Comparison of ENCODE assay signal across 9 mouse cellular contexts in genomic region chr2:62046421-62046845, GRCm38 (mm10). TPM values are rescaled to one million over a fixed set of nuclear protein-coding genes. Genes with fewer than 3 reads are reported as not detected.
A peak's percentile ranks its signal among the peaks of the same experiment; 100 is the strongest.
DNase-seq lines count a peak whose midpoint lies in the region; ATAC-seq and TF ChIP-seq lines count a peak whose summit lies in the region.
"Had no signal": no experiment of that assay in that cellular context is flagged by ENCODE, and none has a peak within 500 bp of the region (broad histone marks: within the 10 kb centered on the region; RNA-seq: fewer than 3 reads in every experiment).

Gene Slc4a10 (plus strand): TSS chr2:62046462.

- TF ChIP-seq CTCF in gastrocnemius, adult 2 months (IDR thresholded peaks at IDR 0.05): no peak

- WGBS in hindbrain, embryonic 10.5 days: 23% methylated on average over 10 of the region's 10 CpGs
- 33% methylated on average over 10 of the region's 10 CpGs for WGBS in neural tube, embryonic 11.5 days

- peaks cover 16% of the 10 kb centered on the region; the same call in 1 of the 2 replicates for H3K27me3 ChIP-seq in hindbrain, embryonic 10.5 days (ENCODE audit: insufficient read depth, poor library complexity, severe bottlenecking)
- H3K27me3 ChIP-seq in neural tube, embryonic 11.5 days (ENCODE audit: control insufficient read depth, insufficient read depth, low read length): no peaks in the 10 kb centered on the region

- no peak for DNase-seq in gastrocnemius, adult 2 months
- DNase-seq in gastrocnemius, postnatal 4 days (ENCODE audit: low spot score in 2 of 2): no peak
- peak; percentile 87 to 90 for DNase-seq in cerebellum, postnatal 14 days
- peak; percentile 7 for DNase-seq in hindbrain, embryonic 10.5 days (ENCODE audit: low spot score)
- DNase-seq in left cerebral cortex, adult 9 months (ENCODE audit: low spot score in 2 of 2): peak; percentile 19 to 76
- DNase-seq in neural tube, embryonic 11.5 days (ENCODE audit: low spot score): peak; percentile 36
- DNase-seq in gastrocnemius, postnatal 14 days: no peak

- peak within 1 kb of the TSS; percentile 61 for H3K4me2 ChIP-seq in neural tube, embryonic 11.5 days (ENCODE audit: low read depth)

- H3K4me3 ChIP-seq in gastrocnemius, adult 2 months: peak within 1 kb of the TSS; percentile 60
- peak within 1 kb of the TSS; percentile 59 for H3K4me3 ChIP-seq in hindbrain, embryonic 10.5 days
- H3K4me3 ChIP-seq in neural tube, embryonic 11.5 days (ENCODE audit: low read depth, low read length): peak within 1 kb of the TSS; percentile 29

- no peaks in the 10 kb centered on the region for H3K36me3 ChIP-seq in hindbrain, embryonic 10.5 days
- no peaks in the 10 kb centered on the region for H3K36me3 ChIP-seq in neural tube, embryonic 11.5 days (ENCODE audit: control insufficient read depth, insufficient read depth, low read length)

- H3K4me1 ChIP-seq in hindbrain, embryonic 10.5 days (replicated peaks): peaks cover 17% of the 10 kb centered on the region
- H3K4me1 ChIP-seq in neural tube, embryonic 11.5 days (ENCODE audit: control insufficient read depth, insufficient read depth, low read length): no peaks in the 10 kb centered on the region

- H3K9ac ChIP-seq in neural tube, embryonic 11.5 days (ENCODE audit: low read length): peak within 1 kb of the TSS; percentile 41

- H3K9me3 ChIP-seq in hindbrain, embryonic 10.5 days: no peaks in the 10 kb centered on the region
- no peaks in the 10 kb centered on the region for H3K9me3 ChIP-seq in neural tube, embryonic 11.5 days (ENCODE audit: control insufficient read depth, low read length)

- intact Hi-C loops in gastrocnemius, adult 2 months (cut with DNase I): no loop called here
- intact Hi-C loops in gastrocnemius, postnatal 14 days (cut with DNase I; ENCODE audit: low total_unique reads): no loop called here

- H3K27ac ChIP-seq in gastrocnemius, adult 2 months: no peak within 1 kb of the TSS
- H3K27ac ChIP-seq in hindbrain, embryonic 10.5 days: peak within 1 kb of the TSS; percentile 82
- no peak within 1 kb of the TSS for H3K27ac ChIP-seq in neural tube, embryonic 11.5 days (ENCODE audit: low read depth, low read length)

- ATAC-seq in neural tube, embryonic 11.5 days (ENCODE audit: insufficient read depth, low FRiP score, low TSS enrichment): peak; percentile 45; the same call in 1 of the 2 replicates
- ATAC-seq in granulocyte monocyte progenitor cell, adult 5-6 weeks (replicated peaks; ENCODE audit: poor library complexity, severe bottlenecking): no peak

RNA-seq across cellular contexts. Expression of gene Slc4a10, which starts in this region (rescaled TPM):
- total RNA-seq in gastrocnemius, adult 2 months (2021): 1 to 10 TPM in 1 of 2 experiments, under 1 TPM in 1; 0.20 to 1.2 TPM
- total RNA-seq in gastrocnemius, postnatal 4 days (2021): not detected
- 0.14 and 1.1 TPM in 2 replicates for polyA plus RNA-seq in hindbrain, embryonic 10.5 days (2016; fragmentation: Nextera tagmentation; extraction: Ambion mirVana)
- polyA plus RNA-seq in neural tube, embryonic 11.5 days (2014; fragmentation: Nextera tagmentation; extraction: Ambion mirVana): 0.22 and 0.52 TPM in 2 replicates
- under 1 TPM in 1 of 2 experiments, not detected in 1; 0.20 TPM for total RNA-seq in gastrocnemius, postnatal 14 days (2021)
- total RNA-seq in granulocyte monocyte progenitor cell, adult 5-6 weeks (2014; fragmentation: Nextera tagmentation): not detected in 2 replicates
- total RNA-seq in granulocyte monocyte progenitor cell, adult 5-6 weeks (2017): not detected in 2 replicates
- polyA plus RNA-seq: C2C12 had no signal

Comparison
In these comparisons a context has a peak if more than half of its experiments do, and no peak if none do; other contexts are left out.
1. Peak in DNase-seq, ATAC-seq, H3K4me3 ChIP-seq, H3K9ac ChIP-seq and H3K4me2 ChIP-seq in neural tube, embryonic 11.5 days; RNA of the gene not detected or under 1 TPM.
2. DNase-seq: peak in cerebellum, postnatal 14 days (2 of 2), hindbrain, embryonic 10.5 days (single experiment) and left cerebral cortex, adult 9 months (2 of 2); none in gastrocnemius, adult 2 months (single experiment), gastrocnemius, postnatal 4 days (0 of 2) and gastrocnemius, postnatal 14 days (single experiment).
3. Peak in every context shown above with its lines, with median percentiles within 50 percentile points of each other: H3K4me3 ChIP-seq.